Mouse (Mus musculus) lung, embryonic 15.5 days (tissue): ENCODE measurements at regions not wholly inside any gene's neighbourhood (a gene's known extent, or its start where the extent isn't known, plus 50 kb on each side); places are given as distances from the start of the nearest gene placed in this dataset.
A peak's percentile ranks its signal among the peaks of the same experiment; 100 is the strongest.

ENCODE experiments used
- ATAC-seq: fragments of 200-750 bp; cut with Nextera tagmentation; 2 replicates; pipeline ENCODE4 v1.8.0; 2017; ENCODE audit warnings: moderate number of reproducible peaks, borderline replicate concordance; ENCODE audit not compliant: low FRiP score, low TSS enrichment; ENCODE audit errors: extremely low read depth
- H3K27ac ChIP-seq: fragments of 300-500 bp; sonication (generic); 2 replicates; pipeline ENCODE4 v1.5.1; 2015; ENCODE audit warnings: moderate library complexity, mild to moderate bottlenecking, inconsistent platforms
- H3K27me3 ChIP-seq: fragments of 300-500 bp; sonication (generic); 2 replicates; pipeline ENCODE4 v1.6.1; 2015; ENCODE audit warnings: inconsistent platforms
- H3K36me3 ChIP-seq: fragments of 300-500 bp; sonication (generic); 2 replicates; pipeline ENCODE4 v1.6.1; 2015; ENCODE audit warnings: inconsistent platforms
- H3K4me1 ChIP-seq: fragments of 300-500 bp; sonication (generic); 2 replicates; pipeline ENCODE4 v1.6.1; 2015; ENCODE audit warnings: inconsistent platforms
- H3K4me2 ChIP-seq: fragments of 300-500 bp; sonication (generic); 2 replicates; pipeline ENCODE4 v1.6.1; 2015; ENCODE audit warnings: inconsistent platforms, mild to moderate bottlenecking, moderate library complexity
- H3K4me3 ChIP-seq: fragments of 300-500 bp; sonication (generic); 2 replicates; pipeline ENCODE4 v1.5.1; 2015; ENCODE audit warnings: mild to moderate bottlenecking, inconsistent platforms
- H3K9ac ChIP-seq: fragments of 300-500 bp; sonication (generic); 2 replicates; pipeline ENCODE4 v1.6.1; 2015; ENCODE audit warnings: inconsistent platforms
- H3K9me3 ChIP-seq: fragments of 300-500 bp; sonication (generic); 2 replicates; pipeline ENCODE4 v1.6.1; 2016; ENCODE audit warnings: inconsistent platforms
- WGBS: fragments of 180-500 bp; shearing (Covaris S2); methylation state at CpG from one replicate; pipeline ENCODE4 v1.1.7; 2015; 5-methylcytosine and 5-hydroxymethylcytosine counted together

GRCm38 (mm10) chr5:126369436-126369835 is 837.9 kb downstream of the Tmem132b start:
- no peak for ATAC-seq
- WGBS: 78% methylated on average over 2 of the region's 2 CpGs
- Histone ChIP-seq H3K4me3 (no peak overlapping the region), H3K4me2 (no peak overlapping the region), H3K27me3 (no peaks in the 10 kb centered on the region), H3K36me3 (no peaks in the 10 kb centered on the region), H3K27ac (no peak overlapping the region), H3K9me3 (no peaks in the 10 kb centered on the region), H3K4me1 (no peaks in the 10 kb centered on the region), H3K9ac (no peak overlapping the region)

GRCm38 (mm10) chr5:126392306-126392705 is 849.3 kb upstream of the Tmem132c start:
- 44% methylated on average over 1 of the region's 1 CpGs for WGBS
- no peak overlapping the region for H3K4me3 ChIP-seq
- H3K4me1 ChIP-seq: no peaks in the 10 kb centered on the region
- H3K36me3 ChIP-seq: no peaks in the 10 kb centered on the region
- no peaks in the 10 kb centered on the region for H3K9me3 ChIP-seq
- H3K4me2 ChIP-seq: no peak overlapping the region
- no peak overlapping the region for H3K27ac ChIP-seq
- no peaks in the 10 kb centered on the region for H3K27me3 ChIP-seq
- no peak overlapping the region for H3K9ac ChIP-seq
- no peak for ATAC-seq

GRCm38 (mm10) chr5:126395331-126395730 is 846.3 kb upstream of the Tmem132c start:
- no peaks in the 10 kb centered on the region for H3K4me1 ChIP-seq
- H3K4me3 ChIP-seq: no peak overlapping the region
- no peaks in the 10 kb centered on the region for H3K27me3 ChIP-seq
- H3K9ac ChIP-seq: no peak overlapping the region
- H3K9me3 ChIP-seq: no peaks in the 10 kb centered on the region
- no peak overlapping the region for H3K27ac ChIP-seq
- ATAC-seq: no peak
- H3K4me2 ChIP-seq: no peak overlapping the region
- no peaks in the 10 kb centered on the region for H3K36me3 ChIP-seq
- 37% methylated on average over 8 of the region's 8 CpGs for WGBS

- Histone ChIP-seq H3K27ac (no peak overlapping the region), H3K9me3 (no peaks in the 10 kb centered on the region), H3K27me3 (no peaks in the 10 kb centered on the region), H3K36me3 (no peaks in the 10 kb centered on the region), H3K4me1 (no peaks in the 10 kb centered on the region), H3K9ac (no peak overlapping the region), H3K4me2 (no peak overlapping the region), H3K4me3 (no peak overlapping the region)
- 77% methylated on average over 1 of the region's 1 CpGs for WGBS
- no peak for ATAC-seq
Measured at GRCm38 (mm10) chr5:126431748-126432147, 809.9 kb upstream of the Tmem132c start.

GRCm38 (mm10) chr5:126438696-126439095 is 802.9 kb upstream of the Tmem132c start:
- Histone ChIP-seq H3K4me2 (no peak overlapping the region), H3K36me3 (no peaks in the 10 kb centered on the region), H3K4me1 (no peaks in the 10 kb centered on the region), H3K27ac (no peak overlapping the region), H3K4me3 (no peak overlapping the region), H3K9ac (no peak overlapping the region), H3K27me3 (no peaks in the 10 kb centered on the region), H3K9me3 (no peaks in the 10 kb centered on the region)
- ATAC-seq: no peak
- 84% methylated on average over 1 of the region's 1 CpGs for WGBS

GRCm38 (mm10) chr5:126440516-126440915 is 801.1 kb upstream of the Tmem132c start:
- no peaks in the 10 kb centered on the region for H3K36me3 ChIP-seq
- H3K4me2 ChIP-seq: no peak overlapping the region
- H3K9me3 ChIP-seq: no peaks in the 10 kb centered on the region
- no peaks in the 10 kb centered on the region for H3K27me3 ChIP-seq
- no peaks in the 10 kb centered on the region for H3K4me1 ChIP-seq
- 93% methylated on average over 1 of the region's 1 CpGs for WGBS
- H3K27ac ChIP-seq: no peak overlapping the region
- no peak for ATAC-seq
- H3K9ac ChIP-seq: no peak overlapping the region
- H3K4me3 ChIP-seq: no peak overlapping the region

- no peaks in the 10 kb centered on the region for H3K27me3 ChIP-seq
- H3K27ac ChIP-seq: no peak overlapping the region
- no peaks in the 10 kb centered on the region for H3K4me1 ChIP-seq
- H3K4me2 ChIP-seq: no peak overlapping the region
- no peak for ATAC-seq
- 71% methylated on average over 3 of the region's 3 CpGs for WGBS
- H3K4me3 ChIP-seq: no peak overlapping the region
- H3K36me3 ChIP-seq: no peaks in the 10 kb centered on the region
- H3K9me3 ChIP-seq: no peaks in the 10 kb centered on the region
- H3K9ac ChIP-seq: no peak overlapping the region
Measured at GRCm38 (mm10) chr5:126475761-126476160, 765.8 kb upstream of the Tmem132c start.

GRCm38 (mm10) chr5:126522076-126522475 is 719.5 kb upstream of the Tmem132c start:
- no peak overlapping the region for H3K4me2 ChIP-seq
- ATAC-seq: no peak
- H3K9ac ChIP-seq: no peak overlapping the region
- no peak overlapping the region for H3K4me3 ChIP-seq
- no peaks in the 10 kb centered on the region for H3K36me3 ChIP-seq
- WGBS: 71% methylated on average over 4 of the region's 4 CpGs
- no peak overlapping the region for H3K27ac ChIP-seq
- no peaks in the 10 kb centered on the region for H3K4me1 ChIP-seq
- H3K27me3 ChIP-seq: no peaks in the 10 kb centered on the region
- H3K9me3 ChIP-seq: no peaks in the 10 kb centered on the region

GRCm38 (mm10) chr5:126525863-126526262 is 715.7 kb upstream of the Tmem132c start:
- Histone ChIP-seq H3K4me2 (no peak overlapping the region), H3K4me1 (no peaks in the 10 kb centered on the region), H3K36me3 (no peaks in the 10 kb centered on the region), H3K9ac (no peak overlapping the region), H3K27ac (no peak overlapping the region), H3K27me3 (no peaks in the 10 kb centered on the region), H3K9me3 (no peaks in the 10 kb centered on the region), H3K4me3 (no peak overlapping the region)
- 74% methylated on average over 4 of the region's 4 CpGs for WGBS
- no peak for ATAC-seq

GRCm38 (mm10) chr5:126530806-126531527 is 710.6 kb upstream of the Tmem132c start:
- ATAC-seq: peak; percentile 55; the same call in 1 of the 2 replicates
- no peaks in the 10 kb centered on the region for H3K27me3 ChIP-seq
- no peaks in the 10 kb centered on the region for H3K4me1 ChIP-seq
- H3K27ac ChIP-seq: no peak overlapping the region
- no peaks in the 10 kb centered on the region for H3K9me3 ChIP-seq
- WGBS: 27% methylated on average over 5 of the region's 5 CpGs
- no peak overlapping the region for H3K9ac ChIP-seq
- no peak overlapping the region for H3K4me3 ChIP-seq
- no peaks in the 10 kb centered on the region for H3K36me3 ChIP-seq
- no peak overlapping the region for H3K4me2 ChIP-seq

- no peak for ATAC-seq
- Histone ChIP-seq H3K9me3 (no peaks in the 10 kb centered on the region), H3K4me1 (no peaks in the 10 kb centered on the region), H3K27ac (no peak overlapping the region), H3K36me3 (no peaks in the 10 kb centered on the region), H3K4me2 (no peak overlapping the region), H3K4me3 (no peak overlapping the region), H3K27me3 (no peaks in the 10 kb centered on the region), H3K9ac (no peak overlapping the region)
- 64% methylated on average over 5 of the region's 5 CpGs for WGBS
Measured at GRCm38 (mm10) chr5:126531528-126531894, 710.1 kb upstream of the Tmem132c start.

- 73% methylated on average over 1 of the region's 1 CpGs for WGBS
- Histone ChIP-seq H3K4me2 (no peak overlapping the region), H3K4me3 (no peak overlapping the region), H3K27me3 (no peaks in the 10 kb centered on the region), H3K9ac (no peak overlapping the region), H3K4me1 (no peaks in the 10 kb centered on the region), H3K36me3 (no peaks in the 10 kb centered on the region), H3K9me3 (no peaks in the 10 kb centered on the region), H3K27ac (no peak overlapping the region)
- ATAC-seq: no peak
Measured at GRCm38 (mm10) chr5:126531975-126532374, 709.6 kb upstream of the Tmem132c start.

GRCm38 (mm10) chr5:126538072-126538471 is 703.5 kb upstream of the Tmem132c start:
- Histone ChIP-seq H3K4me2 (no peak overlapping the region), H3K9ac (no peak overlapping the region)
- 61% methylated on average over 2 of the region's 2 CpGs for WGBS

More at GRCm38 (mm10) chr5:126538072-126538471, 703.5 kb upstream of the Tmem132c start:
- H3K4me3 ChIP-seq: no peak overlapping the region
- H3K9me3 ChIP-seq: no peaks in the 10 kb centered on the region
- H3K27ac ChIP-seq: no peak overlapping the region
- no peak for ATAC-seq
- no peaks in the 10 kb centered on the region for H3K4me1 ChIP-seq
- no peaks in the 10 kb centered on the region for H3K36me3 ChIP-seq
- H3K27me3 ChIP-seq: no peaks in the 10 kb centered on the region
